Mouse (Mus musculus) thymus, postnatal 14 days (tissue): ENCODE data around the gene Spata13.
A peak's percentile ranks its signal among the peaks of the same experiment; 100 is the strongest.

ENCODE experiments used
- DNase-seq: peaks from one replicate; pipeline ENCODE4 v3.0.0; 2021

Gene Spata13

GRCm38 (mm10) chr14:60641120-60641519, 7.3 kb downstream of the Spata13 start:
- no peak for DNase-seq

GRCm38 (mm10) chr14:60642131-60642530, 8.3 kb downstream of the Spata13 start:
- no peak for DNase-seq

GRCm38 (mm10) chr14:60643098-60643870, 9.5 kb downstream of the Spata13 start:
- no peak for DNase-seq

- no peak for DNase-seq
These were observed 12.6 kb downstream of the Spata13 start for GRCm38 (mm10) chr14:60646373-60646772.

- no peak for DNase-seq
These were observed 14.1 kb downstream of the Spata13 start for GRCm38 (mm10) chr14:60647885-60648284.

GRCm38 (mm10) chr14:60648956-60649355, 15.2 kb downstream of the Spata13 start:
- no peak for DNase-seq

GRCm38 (mm10) chr14:60653184-60653583, 19.4 kb downstream of the Spata13 start:
- no peak for DNase-seq

GRCm38 (mm10) chr14:60653977-60654376, 20.2 kb downstream of the Spata13 start:
- DNase-seq, result no peak

- no peak for DNase-seq
These were observed 20.9 kb downstream of the Spata13 start for GRCm38 (mm10) chr14:60654708-60655107.

GRCm38 (mm10) chr14:60655941-60656700, 22.3 kb downstream of the Spata13 start:
- no peak for DNase-seq

GRCm38 (mm10) chr14:60656701-60657085, 22.9 kb downstream of the Spata13 start:
- DNase-seq, result no peak

- DNase-seq, result no peak
These were observed 24.1 kb downstream of the Spata13 start for GRCm38 (mm10) chr14:60657891-60658290.

GRCm38 (mm10) chr14:60659498-60659897, 25.7 kb downstream of the Spata13 start:
- no peak for DNase-seq

GRCm38 (mm10) chr14:60660591-60660990, 26.8 kb downstream of the Spata13 start:
- DNase-seq, result no peak

GRCm38 (mm10) chr14:60661281-60661680, 27.5 kb downstream of the Spata13 start:
- DNase-seq, result no peak

GRCm38 (mm10) chr14:60663309-60663940, 29.6 kb downstream of the Spata13 start:
- no peak for DNase-seq

- no peak for DNase-seq
These were observed 30.8 kb downstream of the Spata13 start for GRCm38 (mm10) chr14:60664641-60665040.

- no peak for DNase-seq
These were observed 31.5 kb downstream of the Spata13 start for GRCm38 (mm10) chr14:60665263-60665662.

GRCm38 (mm10) chr14:60666252-60666651, 32.5 kb downstream of the Spata13 start:
- peak; percentile 67 for DNase-seq

- DNase-seq, result no peak
These were observed 36.4 kb downstream of the Spata13 start for GRCm38 (mm10) chr14:60670191-60670590.

- no peak for DNase-seq
These were observed 37.7 kb downstream of the Spata13 start for GRCm38 (mm10) chr14:60671504-60671903.

- no peak for DNase-seq
These were observed 41.9 kb downstream of the Spata13 start for GRCm38 (mm10) chr14:60675697-60676096.

GRCm38 (mm10) chr14:60676625-60677314, 43.0 kb downstream of the Spata13 start:
- no peak for DNase-seq
